Mouse (Mus musculus) monocyte, adult 5-6 weeks (primary cell): ENCODE results near the gene Olfr330. TPM values are rescaled to one million over a fixed set of nuclear protein-coding genes. Genes with fewer than 3 reads are reported as not detected.
"Not testable (repeated sequence)": the region's sequence is repeated elsewhere in the genome, so short reads cannot be mapped to it uniquely, and the experiment has no call there.

Experiments
- ATAC-seq: fragments of 153-309, 156-312 bp; replicated peaks from 2 replicates; pipeline ENCODE4 v1.8.0; 2017; ENCODE audit warnings: mild to moderate bottlenecking; ENCODE audit not compliant: low TSS enrichment, insufficient number of reproducible peaks, severe bottlenecking, poor library complexity, low FRiP score
- total RNA-seq: library from RNA; stranded (forward); fragments of 200-1000, 200-491, 200-594 nt; gene quantifications from 3 replicates; pipeline ENCODE4 v1.2.3, GENCODE M21; 2017

The Olfr330 gene
- total RNA-seq = not detected in 3 replicates

DNA sequence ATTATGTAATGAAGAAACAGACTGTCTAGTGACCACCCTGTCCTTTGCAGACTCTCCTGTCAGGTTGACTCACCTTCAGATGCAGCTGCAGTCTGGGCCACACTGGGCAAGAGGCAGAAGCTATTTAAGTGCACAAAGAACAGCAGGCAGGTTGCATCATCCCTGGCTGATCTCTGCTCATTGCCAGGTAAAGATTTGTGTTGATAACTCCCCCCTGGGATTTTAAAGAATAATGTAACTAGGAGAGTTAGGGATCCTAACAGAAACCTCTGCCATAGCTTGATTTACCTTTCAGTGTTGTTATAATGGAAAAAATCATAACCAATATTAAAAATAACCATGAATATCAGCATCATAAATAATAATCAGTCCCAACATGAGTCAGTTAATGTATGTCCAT, at the start of gene Olfr330:
Gene Olfr330 (minus strand): TSS at position 101 of the 400 bp plus-strand sequence.
- ATAC-seq = not testable (repeated sequence)

DNA sequence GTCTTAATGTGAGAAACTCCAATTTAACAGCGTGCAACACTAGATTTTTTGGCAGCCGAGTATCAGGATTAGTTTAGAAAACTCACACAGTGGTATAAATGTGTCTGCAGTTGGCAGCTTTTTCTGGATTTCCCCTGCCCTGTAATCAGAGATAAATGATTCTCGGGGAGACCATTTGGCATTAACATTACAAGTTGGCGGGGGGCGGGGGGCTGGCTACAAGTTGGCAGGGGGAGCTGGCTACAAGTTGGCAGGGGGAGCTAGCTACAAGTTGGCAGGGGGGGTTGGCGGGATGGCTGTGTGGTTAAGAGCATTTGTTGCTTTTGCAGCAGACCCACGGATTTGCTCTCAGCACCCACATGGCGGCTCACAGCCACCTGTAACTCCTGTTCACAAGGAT, 44.0 kb upstream of the Olfr330 start:
- no peak for ATAC-seq

DNA sequence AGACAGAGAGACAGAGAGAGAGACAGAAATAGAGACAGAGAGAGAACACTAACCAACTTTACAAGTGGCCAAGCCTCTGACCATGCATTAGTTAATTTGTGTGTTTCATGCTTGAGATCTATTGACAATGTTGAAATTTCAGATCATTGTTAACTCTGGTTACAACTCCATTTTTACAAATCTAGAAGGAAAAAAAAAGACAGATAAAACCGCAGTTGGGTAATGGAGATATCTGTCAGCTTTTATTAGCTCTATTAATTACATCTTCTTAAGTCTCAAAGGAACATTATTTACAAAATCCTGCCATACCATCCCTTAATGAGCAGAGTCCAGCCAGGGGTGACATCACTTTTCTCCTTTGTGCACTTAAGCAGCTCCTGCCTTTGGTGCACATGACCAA, 42.8 kb upstream of the Olfr330 start, which contains the start of gene Olfr325:
Gene Olfr325 (plus strand): TSS at position 301 of the 400 bp plus-strand sequence.
- ATAC-seq = no peak

DNA sequence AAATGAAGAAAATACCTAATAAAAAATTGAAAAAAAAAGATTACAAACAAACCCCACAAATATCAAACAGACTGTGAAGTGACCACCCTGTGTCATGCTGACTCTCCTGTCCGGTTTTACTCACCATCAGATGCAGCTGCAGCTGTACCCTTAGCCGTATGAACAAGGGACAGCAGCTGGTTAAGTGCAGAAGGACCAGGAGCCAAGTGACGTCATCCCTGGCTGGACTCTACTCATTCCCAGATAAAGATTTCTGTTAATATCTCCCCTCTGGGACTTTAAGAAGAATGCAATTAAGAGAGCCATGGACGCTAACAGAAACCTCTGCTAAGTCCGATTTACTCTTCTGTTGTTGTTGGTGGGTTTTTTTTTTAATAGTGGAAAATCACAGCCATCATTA, 35.8 kb upstream of the Olfr330 start, which contains the start of gene Olfr224:
Gene Olfr224 (minus strand): TSS at position 149 of the 400 bp plus-strand sequence.
- no peak for ATAC-seq

DNA sequence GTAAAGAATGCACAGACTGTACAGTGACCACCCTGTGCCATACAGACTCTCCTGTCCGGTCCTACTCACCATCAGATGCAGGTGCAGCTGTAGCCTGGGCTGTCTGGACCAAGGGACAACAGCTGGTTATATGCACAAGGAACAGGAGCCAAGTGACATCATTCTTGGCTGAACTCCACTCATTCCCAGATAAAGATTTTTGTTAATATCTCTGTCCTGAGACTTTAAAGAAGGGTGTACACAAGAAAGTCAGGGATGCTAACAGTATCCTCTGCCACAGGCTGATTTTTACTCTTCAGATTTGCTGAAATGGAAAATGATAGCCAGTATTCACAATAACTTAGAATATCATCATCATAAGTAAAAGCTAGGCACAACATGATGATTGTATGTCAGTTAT, 20.9 kb upstream of the Olfr330 start, which contains the start of gene Olfr328:
Gene Olfr328 (minus strand): TSS at position 101 of the 400 bp plus-strand sequence.
- ATAC-seq = no peak

DNA sequence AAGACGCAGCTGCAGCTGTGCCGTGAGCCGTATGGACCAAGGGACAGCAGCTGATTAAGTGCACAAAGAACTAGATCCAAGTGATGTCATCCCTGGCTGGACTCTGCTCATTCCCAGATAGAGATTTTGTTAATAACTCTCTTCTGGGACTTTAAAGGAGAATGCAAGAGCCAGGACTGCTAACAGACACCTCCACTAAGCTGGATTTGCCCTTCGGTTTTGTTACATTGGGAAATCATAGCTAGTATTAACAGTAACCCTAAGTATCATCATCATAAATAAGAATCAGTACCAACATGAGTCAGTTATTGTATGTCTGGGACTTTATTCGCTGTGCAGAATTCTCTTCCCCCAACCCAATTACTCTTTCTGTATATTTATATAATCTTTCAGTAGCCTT, 11.7 kb upstream of the Olfr330 start, which contains the start of gene Olfr329-ps:
Gene Olfr329-ps (minus strand): TSS at position 101 of the 400 bp plus-strand sequence.
- no peak for ATAC-seq

DNA sequence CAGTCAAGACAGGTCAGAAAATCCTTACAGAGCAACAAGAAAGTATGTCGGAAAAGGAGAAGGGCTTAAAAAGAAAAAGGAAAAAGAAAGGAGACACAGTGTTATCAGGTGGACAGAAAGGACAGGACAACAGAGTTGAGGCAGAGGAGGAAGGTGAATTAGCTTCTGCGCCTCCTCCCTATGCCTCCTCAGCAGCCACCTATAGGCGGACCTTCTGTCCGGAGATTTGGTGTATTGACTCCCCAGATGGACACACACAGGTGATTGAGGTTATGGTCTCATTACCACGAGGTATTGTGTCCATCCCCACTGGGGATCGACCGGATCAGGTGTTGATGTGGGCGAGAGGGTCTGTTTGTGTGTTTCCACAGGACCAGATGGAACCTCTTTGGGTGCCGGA, 14.9 kb downstream of the Olfr330 start:
- not testable (repeated sequence) for ATAC-seq

DNA sequence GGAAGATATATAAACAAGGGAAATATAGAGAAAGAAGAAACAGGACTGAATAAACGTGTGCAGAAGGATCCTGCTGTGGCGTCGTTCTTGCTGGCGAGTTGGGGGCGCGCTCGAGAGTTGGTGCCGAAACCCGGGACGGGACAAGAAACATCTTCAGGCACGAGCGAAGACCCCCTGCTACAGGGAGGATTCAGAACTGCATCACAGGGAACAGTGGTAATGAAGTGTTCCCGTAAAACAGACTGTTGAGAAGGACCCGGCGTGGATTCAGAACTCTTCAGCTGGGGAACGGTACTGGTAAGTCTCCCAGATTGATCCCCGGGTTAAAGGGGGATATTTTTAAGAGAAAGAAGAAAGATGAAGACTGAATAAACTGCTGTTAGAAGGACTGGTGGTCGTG, 15.7 kb downstream of the Olfr330 start:
- ATAC-seq = not testable (repeated sequence)

DNA sequence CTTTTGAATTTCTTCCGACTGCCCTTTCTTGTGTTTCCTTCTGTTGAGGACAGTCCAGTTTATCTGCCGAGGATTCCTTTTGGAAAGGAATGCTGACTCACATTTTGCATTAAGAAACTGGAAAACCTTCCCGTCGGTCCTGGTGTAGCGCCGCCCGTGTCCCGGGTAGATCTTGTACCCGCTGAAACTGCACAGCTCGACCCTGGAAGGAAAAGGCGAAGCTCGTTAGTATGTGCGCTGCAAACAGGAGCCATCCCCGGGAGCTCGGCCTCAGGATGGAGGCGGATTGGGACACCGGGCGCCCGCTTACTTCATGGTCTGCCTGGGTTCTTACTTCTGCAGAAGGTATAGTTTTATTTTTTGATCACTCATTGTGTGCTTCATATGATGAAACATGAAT, 25.6 kb downstream of the Olfr330 start:
- not testable (repeated sequence) for ATAC-seq

DNA sequence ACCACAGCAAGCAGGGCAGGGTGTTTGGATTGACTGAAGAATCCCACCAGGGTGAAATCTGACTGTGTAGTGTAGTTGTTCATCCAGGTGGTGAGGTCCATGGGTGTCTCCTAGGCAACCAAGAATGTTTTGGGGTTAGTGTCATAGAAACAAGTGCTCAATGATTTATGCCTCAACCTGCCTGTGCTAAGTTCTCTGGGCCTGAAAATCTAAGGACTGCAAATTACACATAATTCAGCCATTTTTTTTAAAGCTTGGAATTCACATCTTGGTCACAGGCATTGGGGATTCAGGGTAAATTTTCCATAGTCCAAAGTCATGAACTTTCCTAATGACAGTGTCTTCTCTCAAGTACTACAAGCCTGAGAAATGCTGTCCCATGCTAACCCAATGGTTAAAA, 32.2 kb downstream of the Olfr330 start, which contains the start of gene Olfr331:
Gene Olfr331 (minus strand): TSS at position 101 of the 400 bp plus-strand sequence.
- ATAC-seq = not testable (repeated sequence)

DNA sequence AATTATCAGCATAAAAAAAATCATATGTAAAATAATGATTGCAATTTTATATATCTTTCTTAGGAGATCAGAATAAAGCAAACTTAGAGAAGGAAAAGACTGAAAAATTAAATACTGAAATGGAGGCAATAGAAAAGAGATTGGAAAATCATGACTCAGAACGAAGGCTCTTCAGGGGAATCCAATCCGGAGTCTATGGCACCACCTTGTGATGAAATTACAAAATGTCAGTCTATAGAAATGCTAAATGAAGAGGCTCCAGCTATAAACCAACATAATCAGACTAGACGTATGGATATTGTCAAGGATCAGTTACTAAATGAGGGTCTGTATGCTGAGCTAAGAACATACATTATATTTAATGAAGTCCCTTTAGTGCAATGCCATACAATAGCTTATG, 35.3 kb downstream of the Olfr330 start:
- no peak for ATAC-seq

DNA sequence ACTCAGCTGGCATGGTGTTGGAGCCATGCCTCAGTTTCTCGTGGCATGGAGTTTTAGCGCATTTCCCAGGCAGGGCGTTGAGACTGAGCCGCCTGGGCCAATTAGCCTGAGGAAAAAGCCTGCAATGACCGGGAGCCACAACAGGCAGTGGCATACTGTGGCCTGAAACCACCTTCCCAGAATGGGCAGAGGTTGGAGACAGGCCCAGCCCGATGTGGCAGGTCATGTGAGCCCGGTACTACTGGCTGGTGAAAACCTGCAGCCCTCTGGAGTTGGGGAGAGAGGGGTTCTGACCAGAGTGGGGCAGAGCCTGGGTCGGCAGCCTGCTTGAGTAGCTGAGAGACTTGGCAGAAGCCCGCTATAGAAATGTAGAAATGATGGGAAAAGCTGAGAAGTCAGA, 35.9 kb downstream of the Olfr330 start:
- ATAC-seq = no peak

DNA sequence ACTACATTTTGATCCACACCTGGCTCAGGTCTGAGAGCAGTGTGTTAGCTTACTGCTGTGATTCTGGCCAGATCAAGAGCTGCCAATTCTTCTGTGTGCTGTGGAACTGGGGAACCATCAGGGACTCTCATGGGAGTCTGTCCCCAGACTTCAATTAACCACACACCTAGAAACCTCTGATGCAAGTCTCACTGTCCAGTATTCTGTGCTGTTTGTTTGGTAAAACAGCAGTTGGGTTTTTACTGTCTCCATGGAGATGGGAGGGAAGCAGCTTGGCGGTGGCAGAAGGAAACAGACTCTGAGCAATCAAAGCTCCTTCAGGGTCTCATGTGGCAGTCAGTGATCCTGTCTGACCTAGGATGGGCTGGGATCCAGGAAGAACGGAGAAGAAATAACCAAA, 42.2 kb downstream of the Olfr330 start, which contains the start of gene Olfr332:
Gene Olfr332 (minus strand): TSS at position 101 of the 400 bp plus-strand sequence.
- no peak for ATAC-seq

Other genes with a start within 250 kb of the Olfr330 start
- gene Zfp692, start 227.8 kb downstream of the Olfr330 start, total RNA-seq = 8.4 to 17.0 TPM (median 9.2 TPM) in 3 replicates
- gene Zfp672, start 204.5 kb downstream of the Olfr330 start, total RNA-seq = 33.9 to 39.8 TPM (median 36.0 TPM) in 3 replicates
- 21.3 to 28.1 TPM (median 21.4 TPM) in 3 replicates for gene Sh3bp5l, start 204.1 kb downstream of the Olfr330 start, total RNA-seq
- gene Lypd8, start 155.8 kb downstream of the Olfr330 start, total RNA-seq = not detected in 3 replicates
- gene 1810065E05Rik, start 113.7 kb downstream of the Olfr330 start, total RNA-seq = not detected in 3 replicates
- not detected in 3 replicates for gene Gm12253, start 102.3 kb downstream of the Olfr330 start, total RNA-seq
- not detected in 3 replicates for gene Lypd9, start 81.9 kb downstream of the Olfr330 start, total RNA-seq
- not detected in 3 replicates for gene Olfr30, start 72.6 kb downstream of the Olfr330 start, total RNA-seq
- not detected in 3 replicates for gene Olfr332, start 42.3 kb downstream of the Olfr330 start, total RNA-seq
- gene Olfr331, start 32.3 kb downstream of the Olfr330 start, total RNA-seq = not detected in 3 replicates
- gene Olfr329-ps, start 11.6 kb upstream of the Olfr330 start, total RNA-seq = not detected in 3 replicates
- gene Olfr328, start 20.8 kb upstream of the Olfr330 start, total RNA-seq = 0.43 TPM in 1 of 3 replicates, not detected in the others
- gene Olfr224, start 35.7 kb upstream of the Olfr330 start, total RNA-seq = not detected in 3 replicates
- gene Olfr325, start 42.9 kb upstream of the Olfr330 start, total RNA-seq = not detected in 3 replicates
- gene Olfr324, start 60.3 kb upstream of the Olfr330 start, total RNA-seq = not detected in 3 replicates
- not detected in 3 replicates for gene 2210407C18Rik, start 81.2 kb upstream of the Olfr330 start, total RNA-seq
- gene Olfr323, start 95.7 kb upstream of the Olfr330 start, total RNA-seq = not detected in 3 replicates
- not detected in 3 replicates for gene Trim58, start 105.6 kb upstream of the Olfr330 start, total RNA-seq
- not detected in 3 replicates for gene Olfr322, start 123.9 kb upstream of the Olfr330 start, total RNA-seq
- not detected in 3 replicates for gene Olfr320, start 146.3 kb upstream of the Olfr330 start, total RNA-seq
- gene Olfr319, start 164.3 kb upstream of the Olfr330 start, total RNA-seq = not detected in 3 replicates
- gene Olfr318, start 189.2 kb upstream of the Olfr330 start, total RNA-seq = not detected in 3 replicates
- gene Olfr317, start 204.4 kb upstream of the Olfr330 start, total RNA-seq = not detected in 3 replicates
- not detected in 3 replicates for gene Olfr316, start 217.9 kb upstream of the Olfr330 start, total RNA-seq
- not detected in 3 replicates for gene Olfr315, start 238.4 kb upstream of the Olfr330 start, total RNA-seq
- gene Olfr314, start 248.1 kb upstream of the Olfr330 start, total RNA-seq = not detected in 3 replicates